Mouse (Mus musculus) adipocyte (in vitro differentiated cells): Measurements from ENCODE around the gene 4933434E20Rik.

Experiments used
- DNase-seq: peaks from one replicate; pipeline ENCODE4 v3.0.0-alpha.2; 2016; ENCODE audit warnings: low spot score

4933434E20Rik gene

GRCm38 (mm10) chr3:90051441-90052350, at the start of gene 4933434E20Rik:
Gene 4933434E20Rik (plus strand): TSS chr3:90051636.
- peak; percentile 67 for DNase-seq

GRCm38 (mm10) chr3:90004091-90004796, 47.2 kb upstream of the 4933434E20Rik start:
- DNase-seq: no peak

GRCm38 (mm10) chr3:90010291-90010690, 41.1 kb upstream of the 4933434E20Rik start:
- DNase-seq: no peak

GRCm38 (mm10) chr3:90016626-90017025, 34.8 kb upstream of the 4933434E20Rik start:
- no peak for DNase-seq

- no peak for DNase-seq
Observed at GRCm38 (mm10) chr3:90034653-90035052, 16.8 kb upstream of the 4933434E20Rik start.

- DNase-seq: no peak
Observed at GRCm38 (mm10) chr3:90036263-90036662, 15.2 kb upstream of the 4933434E20Rik start.

- peak; percentile 81 for DNase-seq
Observed at GRCm38 (mm10) chr3:90049691-90050090, 1.7 kb upstream of the 4933434E20Rik start.

GRCm38 (mm10) chr3:90052351-90053241, 1.2 kb downstream of the 4933434E20Rik start, which contains the start of gene Ubap2l:
Gene Ubap2l (minus strand): TSS chr3:90052628.
- peak; percentile 100 for DNase-seq

- DNase-seq: no peak
Observed at GRCm38 (mm10) chr3:90061549-90061948, 10.1 kb downstream of the 4933434E20Rik start.

- DNase-seq: peak; percentile 50
Observed at GRCm38 (mm10) chr3:90062539-90062938, 11.1 kb downstream of the 4933434E20Rik start.

- DNase-seq: no peak
Observed at GRCm38 (mm10) chr3:90064383-90064782, 12.9 kb downstream of the 4933434E20Rik start.

GRCm38 (mm10) chr3:90065553-90065952, 14.1 kb downstream of the 4933434E20Rik start:
- DNase-seq: peak; percentile 70

- DNase-seq: no peak
Observed at GRCm38 (mm10) chr3:90067851-90068250, 16.4 kb downstream of the 4933434E20Rik start.

GRCm38 (mm10) chr3:90069688-90070087, 18.3 kb downstream of the 4933434E20Rik start:
- DNase-seq: no peak

- DNase-seq: no peak
Observed at GRCm38 (mm10) chr3:90072294-90072693, 20.9 kb downstream of the 4933434E20Rik start, which contains the start of gene Tpm3. Gene Tpm3 (plus strand): TSS chr3:90072649.

GRCm38 (mm10) chr3:90076921-90077716, 25.7 kb downstream of the 4933434E20Rik start:
- peak; percentile 92 for DNase-seq

GRCm38 (mm10) chr3:90078224-90078623, 26.8 kb downstream of the 4933434E20Rik start:
- no peak for DNase-seq

- peak; percentile 96 for DNase-seq
Observed at GRCm38 (mm10) chr3:90079133-90079762, 27.8 kb downstream of the 4933434E20Rik start.

- DNase-seq: peak; percentile 65
Observed at GRCm38 (mm10) chr3:90079763-90080497, 28.5 kb downstream of the 4933434E20Rik start.

GRCm38 (mm10) chr3:90080498-90080863, 29.0 kb downstream of the 4933434E20Rik start:
- no peak for DNase-seq
